In the genomic region with DNA sequence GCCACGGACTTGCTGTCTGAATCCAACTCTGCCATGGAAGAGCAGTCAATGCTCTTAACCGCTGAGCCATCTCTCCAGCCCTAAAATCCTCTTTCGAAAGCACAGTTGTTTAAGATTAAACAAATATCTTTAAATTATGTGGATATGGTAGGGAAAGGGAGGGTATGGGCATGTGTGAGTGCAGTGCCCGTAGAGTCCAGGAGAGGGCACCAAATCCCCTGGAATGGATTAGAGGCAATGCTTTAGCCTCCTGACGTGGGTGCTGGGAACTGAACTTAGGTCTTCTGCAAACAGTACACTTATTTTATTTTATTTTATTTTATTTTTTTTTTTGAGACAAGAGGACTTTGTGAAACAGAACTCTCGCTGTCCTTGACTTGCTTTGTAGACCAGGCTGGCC, we compare ENCODE assay signal across 10 mouse cellular contexts. TPM values are rescaled to one million over a fixed set of nuclear protein-coding genes. Genes with fewer than 3 reads are reported as not detected.
A peak's percentile ranks its signal among the peaks of the same experiment; 100 is the strongest.
DNase-seq lines count a peak whose midpoint lies in the region; ATAC-seq and TF ChIP-seq lines count a peak whose summit lies in the region.
"Had no signal": no experiment of that assay in that cellular context is flagged by ENCODE, and none has a peak within 500 bp of the region (broad histone marks: within the 10 kb centered on the region; RNA-seq: fewer than 3 reads in every experiment).

No protein-coding gene starts in this region.

- H3K4me2 ChIP-seq in intestine, postnatal 0 days (replicated peaks; ENCODE audit: low read depth) = no peak overlapping the region
- H3K4me2 ChIP-seq in intestine, embryonic 16.5 days (ENCODE audit: low read depth, low read length) = no peak overlapping the region
- H3K4me2 ChIP-seq: embryonic facial prominence, embryonic 12.5 days had no signal

- peak; percentile 62 for TF ChIP-seq CTCF in intestine, postnatal 0 days (IDR thresholded peaks at IDR 0.05; ENCODE audit: low read depth)
- peak; percentile 85 for TF ChIP-seq CTCF in E14TG2a.4 (conservative IDR thresholded peaks at IDR 0.05; ENCODE audit: low read length)

- H3K9ac ChIP-seq in intestine, postnatal 0 days (ENCODE audit: low read depth, low read length) = no peak overlapping the region
- H3K9ac ChIP-seq in intestine, embryonic 16.5 days (ENCODE audit: low read depth, low read length) = no peak overlapping the region
- H3K9ac ChIP-seq: embryonic facial prominence, embryonic 12.5 days had no signal

- no peaks in the 10 kb centered on the region for H3K9me3 ChIP-seq in intestine, postnatal 0 days (ENCODE audit: control insufficient read depth)
- H3K9me3 ChIP-seq in intestine, embryonic 16.5 days (ENCODE audit: control insufficient read depth, low read length) = no peaks in the 10 kb centered on the region
- no peaks in the 10 kb centered on the region for H3K9me3 ChIP-seq in E14TG2a.4 (ENCODE audit: low read length)
- H3K9me3 ChIP-seq: embryonic facial prominence, embryonic 12.5 days had no signal

- H3K36me3 ChIP-seq in intestine, postnatal 0 days (ENCODE audit: control insufficient read depth, insufficient read depth) = no peaks in the 10 kb centered on the region
- no peaks in the 10 kb centered on the region for H3K36me3 ChIP-seq in intestine, embryonic 16.5 days (ENCODE audit: control insufficient read depth, insufficient read depth, low read length)
- H3K36me3 ChIP-seq in E14TG2a.4 (ENCODE audit: insufficient read depth, low read length) = no peaks in the 10 kb centered on the region
- H3K36me3 ChIP-seq: embryonic facial prominence, embryonic 12.5 days had no signal

- ATAC-seq in intestine, postnatal 0 days = no peak
- ATAC-seq in intestine, embryonic 16.5 days = no peak
- 0 out of 2 replicates have a peak, but pooled peaks have one; percentile 44 for ATAC-seq in erythroid progenitor cell, adult 5-6 weeks (replicated peaks; ENCODE audit: low FRiP score, poor library complexity, severe bottlenecking)

- DNase-seq in 3T3-L1 (ENCODE audit: low read depth, low spot score) = peak; percentile 23
- DNase-seq in right cerebral cortex, postnatal 14 days = no peak
- no peak for DNase-seq in layer of hippocampus, adult 8-10 months (ENCODE audit: low spot score in 2 of 2)
- no peak for DNase-seq in spleen, postnatal 14 days (ENCODE audit: low spot score in 2 of 2)
- DNase-seq: retina, postnatal 1 day had no signal

- no peaks in the 10 kb centered on the region for H3K27me3 ChIP-seq in intestine, postnatal 0 days (replicated peaks; ENCODE audit: control insufficient read depth, insufficient read depth, low read length)
- no peaks in the 10 kb centered on the region for H3K27me3 ChIP-seq in intestine, embryonic 16.5 days (replicated peaks; ENCODE audit: control insufficient read depth, insufficient read depth, low read length)
- H3K27me3 ChIP-seq in E14TG2a.4 (ENCODE audit: insufficient read depth, low read length) = peaks cover 12% of the 10 kb centered on the region

- 92% methylated on average over 6 of the region's 6 CpGs for WGBS in intestine, postnatal 0 days
- WGBS in intestine, embryonic 16.5 days = 88% methylated on average over 6 of the region's 6 CpGs

- H3K4me1 ChIP-seq in intestine, postnatal 0 days (replicated peaks; ENCODE audit: control insufficient read depth, insufficient read depth, low read length) = no peaks in the 10 kb centered on the region
- no peaks in the 10 kb centered on the region for H3K4me1 ChIP-seq in intestine, embryonic 16.5 days (ENCODE audit: control insufficient read depth, insufficient read depth, low read length)
- H3K4me1 ChIP-seq in E14TG2a.4 (replicated peaks; ENCODE audit: low read depth, low read length) = peaks cover 2% of the 10 kb centered on the region

- H3K4me3 ChIP-seq in intestine, postnatal 0 days (ENCODE audit: low read depth, low read length) = no peak overlapping the region
- H3K4me3 ChIP-seq in intestine, embryonic 16.5 days (ENCODE audit: low read length) = no peak overlapping the region
- H3K4me3 ChIP-seq in E14TG2a.4 (replicated peaks; ENCODE audit: low read length) = no peak overlapping the region
- H3K4me3 ChIP-seq: embryonic facial prominence, embryonic 12.5 days had no signal

- H3K27ac ChIP-seq in intestine, postnatal 0 days (ENCODE audit: low read depth, low read length) = no peak overlapping the region
- H3K27ac ChIP-seq in intestine, embryonic 16.5 days (ENCODE audit: low read length) = no peak overlapping the region
- H3K27ac ChIP-seq: embryonic facial prominence, embryonic 12.5 days had no signal

RNA-seq across cellular contexts. Expression of gene Acot11, which starts 5.2 kb away (rescaled TPM):
- polyA plus RNA-seq in intestine, postnatal 0 days (2015; fragmentation: Nextera tagmentation; extraction: Ambion mirVana) = 7.8 and 7.9 TPM in 2 replicates
- 18.3 and 21.5 TPM in 2 replicates for polyA plus RNA-seq in intestine, embryonic 16.5 days (2015; fragmentation: Nextera tagmentation; extraction: Ambion mirVana)
- total RNA-seq in erythroid progenitor cell, adult 5-6 weeks (2015; ENCODE audit: low replicate concordance) = 4.2 and 6.8 TPM in 2 replicates
- total RNA-seq in erythroid progenitor cell, adult 5-6 weeks (2017; ENCODE audit: low replicate concordance) = 4.5 and 5.3 TPM in 2 replicates
- total RNA-seq in layer of hippocampus, adult 8-10 months (2022) = 10 to 100 TPM; 34.4 to 52.4 (median 49.7) TPM

Comparison
In these comparisons a context has a peak if more than half of its experiments do, and no peak if none do; other contexts are left out.
1. RNA of gene Acot11, which starts 5.2 kb away (total RNA-seq): 34.4 to 52.4 TPM in layer of hippocampus, adult 8-10 months; 4.2 to 6.8 TPM in erythroid progenitor cell, adult 5-6 weeks; every median in the first group is over 4 times any median in the second.